Mouse (Mus musculus) midbrain, postnatal 0 days (tissue): ENCODE measurements around the gene Osbp2. TPM values are rescaled to one million over a fixed set of nuclear protein-coding genes. Genes with fewer than 3 reads are reported as not detected.

Experiments used
- ATAC-seq: fragments of 200-750 bp; cut with Nextera tagmentation; 2 replicates; pipeline ENCODE4 v1.8.0; 2017; ENCODE audit warnings: moderate number of reproducible peaks, mild to moderate bottlenecking, moderate TSS enrichment, moderate library complexity; ENCODE audit not compliant: low FRiP score
- DNase-seq: peaks from one replicate; pipeline ENCODE4 v3.0.0-alpha.2; 2015; ENCODE audit warnings: low spot score
- H3K27ac ChIP-seq: fragments of 300-500 bp; sonication (generic); 2 replicates; pipeline ENCODE4 v1.5.1; 2014; ENCODE audit warnings: low read depth, mild to moderate bottlenecking, low read length, mixed read lengths
- H3K27me3 ChIP-seq: fragments of 300-500 bp; sonication (generic); 2 replicates; pipeline ENCODE4 v1.6.1; 2014; ENCODE audit warnings: low read length, control low read depth, mixed read lengths; ENCODE audit not compliant: insufficient read depth
- H3K36me3 ChIP-seq: fragments of 300-500 bp; sonication (generic); 2 replicates; pipeline ENCODE4 v1.6.1; 2014; ENCODE audit warnings: low read length, control low read depth, mixed read lengths; ENCODE audit not compliant: insufficient read depth
- H3K4me1 ChIP-seq: fragments of 300-500 bp; sonication (generic); 2 replicates; pipeline ENCODE4 v1.6.1; 2014; ENCODE audit warnings: mild to moderate bottlenecking, control low read depth, antibody characterized with exemption, low read length, mixed read lengths; ENCODE audit not compliant: insufficient read depth
- H3K4me2 ChIP-seq: fragments of 300-500 bp; sonication (generic); 2 replicates; pipeline ENCODE4 v1.6.1; 2014; ENCODE audit warnings: low read depth, mild to moderate bottlenecking, low read length, mixed read lengths; ENCODE audit not compliant: poor library complexity, severe bottlenecking
- H3K4me3 ChIP-seq: fragments of 300-500 bp; sonication (generic); 2 replicates; pipeline ENCODE4 v1.5.1; 2014; ENCODE audit warnings: low read depth, mild to moderate bottlenecking, low read length, moderate library complexity
- H3K9ac ChIP-seq: fragments of 300-500 bp; sonication (generic); replicated peaks from 2 replicates; pipeline ENCODE4 v1.6.1; 2014; ENCODE audit warnings: mild to moderate bottlenecking, low read length, moderate library complexity, mixed read lengths; ENCODE audit not compliant: poor library complexity, severe bottlenecking
- H3K9me3 ChIP-seq: fragments of 300-500 bp; sonication (generic); 2 replicates; pipeline ENCODE4 v1.6.1; 2016; ENCODE audit warnings: low read length, control low read depth
- CTCF ChIP-seq: IDR thresholded peaks from 2 replicates; pipeline ENCODE4 v1.5.1; 2016; ENCODE audit warnings: antibody characterized with exemption, mild to moderate bottlenecking
- WGBS: fragments of 180-500 bp; shearing (Covaris S2); extraction: QIAGEN DNeasy Blood & Tissue Kit; methylation state at CpG from one replicate; pipeline ENCODE4 v1.1.7; 2014; 5-methylcytosine and 5-hydroxymethylcytosine counted together
- polyA plus RNA-seq: library from polyadenylated mRNA; unstranded; fragments of >200 nt; fragmentation: Nextera tagmentation; extraction: Ambion mirVana; gene quantifications from 2 replicates; pipeline ENCODE4 v1.2.1, GENCODE M21; 2015
- total RNA-seq: library from RNA; depleted of rRNA; stranded (reverse); fragments of >200 nt; gene quantifications from 2 replicates; pipeline ENCODE4 v1.2.3, GENCODE M21; 2014

The Osbp2 gene
- total and polyA plus RNA-seq, 2 experiments from 2014 or later = 52.5 to 67.2 TPM

- ATAC-seq = no peak
- Histone ChIP-seq H3K27me3 (no peaks in the 10 kb centered on the region), H3K9ac (no peak overlapping the region), H3K4me1 (no peaks in the 10 kb centered on the region), H3K4me2 (no peak overlapping the region), H3K9me3 (no peaks in the 10 kb centered on the region), H3K27ac (no peak overlapping the region), H3K4me3 (no peak overlapping the region), H3K36me3 (no peaks in the 10 kb centered on the region)
- 79% methylated on average over 5 of the region's 5 CpGs for WGBS
- DNase-seq = no peak
- no peak for TF ChIP-seq CTCF
Observed at GRCm38 (mm10) chr11:3824138-3824537, 39.6 kb downstream of the Osbp2 start.

- WGBS = 57% methylated on average over 2 of the region's 2 CpGs
- no peak overlapping the region for H3K4me3 ChIP-seq
- H3K4me2 ChIP-seq = no peak overlapping the region
- no peaks in the 10 kb centered on the region for H3K9me3 ChIP-seq
- no peak for TF ChIP-seq CTCF
- ATAC-seq = no peak
- DNase-seq = no peak
- H3K36me3 ChIP-seq = no peaks in the 10 kb centered on the region
- H3K9ac ChIP-seq = no peak overlapping the region
- no peaks in the 10 kb centered on the region for H3K27me3 ChIP-seq
- no peak overlapping the region for H3K27ac ChIP-seq
- H3K4me1 ChIP-seq = no peaks in the 10 kb centered on the region
Observed at GRCm38 (mm10) chr11:3823378-3823777, 40.3 kb downstream of the Osbp2 start.

GRCm38 (mm10) chr11:3817986-3818758 lies 45.5 kb downstream of the Osbp2 start:
- Histone ChIP-seq H3K4me2 (no peak overlapping the region), H3K9me3 (no peaks in the 10 kb centered on the region), H3K27me3 (no peaks in the 10 kb centered on the region), H3K27ac (no peak overlapping the region), H3K4me1 (no peaks in the 10 kb centered on the region), H3K9ac (no peak overlapping the region), H3K4me3 (no peak overlapping the region), H3K36me3 (no peaks in the 10 kb centered on the region)
- WGBS = 27% methylated on average over 4 of the region's 4 CpGs
- TF ChIP-seq CTCF = no peak
- no peak for ATAC-seq
- DNase-seq = peak; percentile 19

- Histone ChIP-seq H3K36me3 (no peaks in the 10 kb centered on the region), H3K27me3 (no peaks in the 10 kb centered on the region), H3K4me3 (no peak overlapping the region), H3K27ac (no peak overlapping the region), H3K9me3 (no peaks in the 10 kb centered on the region), H3K9ac (no peak overlapping the region), H3K4me1 (no peaks in the 10 kb centered on the region), H3K4me2 (no peak overlapping the region)
- no peak for TF ChIP-seq CTCF
- DNase-seq = no peak
- ATAC-seq = no peak
Observed at GRCm38 (mm10) chr11:3815951-3816350, 47.8 kb downstream of the Osbp2 start.

GRCm38 (mm10) chr11:3813340-3813739 lies 50.4 kb downstream of the Osbp2 start:
- no peak for ATAC-seq
- H3K4me1 ChIP-seq = no peaks in the 10 kb centered on the region
- H3K4me3 ChIP-seq = no peak overlapping the region
- no peaks in the 10 kb centered on the region for H3K9me3 ChIP-seq
- no peaks in the 10 kb centered on the region for H3K36me3 ChIP-seq
- no peak for TF ChIP-seq CTCF
- no peak overlapping the region for H3K27ac ChIP-seq
- H3K9ac ChIP-seq = no peak overlapping the region
- no peak overlapping the region for H3K4me2 ChIP-seq
- H3K27me3 ChIP-seq = no peaks in the 10 kb centered on the region
- no peak for DNase-seq

- peak; percentile 64 for DNase-seq
- no peak overlapping the region for H3K9ac ChIP-seq
- no peaks in the 10 kb centered on the region for H3K9me3 ChIP-seq
- TF ChIP-seq CTCF = peak; percentile 76
- H3K4me3 ChIP-seq = no peak overlapping the region
- WGBS = 25% methylated on average over 3 of the region's 3 CpGs
- H3K27ac ChIP-seq = no peak overlapping the region
- no peak for ATAC-seq
- no peak overlapping the region for H3K4me2 ChIP-seq
- no peaks in the 10 kb centered on the region for H3K36me3 ChIP-seq
- H3K27me3 ChIP-seq = no peaks in the 10 kb centered on the region
- no peaks in the 10 kb centered on the region for H3K4me1 ChIP-seq
Observed at GRCm38 (mm10) chr11:3808162-3808561, 55.5 kb downstream of the Osbp2 start.
